Mouse (Mus musculus): ENCODE results near the gene Adcy2.

DNA sequence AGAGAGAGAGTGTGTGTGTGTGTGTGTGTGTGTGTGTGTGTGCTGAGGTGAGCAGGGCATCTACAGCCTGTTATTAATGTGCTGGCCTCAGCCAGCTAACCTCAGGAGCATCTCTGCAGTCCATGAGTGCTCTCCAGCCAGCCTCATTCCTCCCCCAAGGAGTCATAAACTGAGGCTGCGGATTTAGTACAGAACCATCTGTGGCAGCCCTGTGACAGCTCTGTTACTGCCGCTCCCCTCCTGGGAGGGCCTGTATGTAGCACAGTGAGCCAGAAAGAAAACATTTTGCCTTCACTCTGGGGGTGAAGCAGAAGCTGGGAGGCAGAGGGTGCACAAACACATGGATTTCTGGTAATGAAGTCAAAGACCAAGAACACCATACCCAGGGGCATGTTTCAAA, 159.8 kb downstream of the Adcy2 start:
- TF ChIP-seq CTCF (conservative IDR thresholded peaks at IDR 0.05 in 1 of 2, IDR thresholded peaks at IDR 0.05 in 1 of 2; ENCODE audit: low read depth in 2 of 2, low read length in 2 of 2) (no peak), EP300 (IDR thresholded peaks at IDR 0.05; ENCODE audit: low read length) (no peak), MXI1 (IDR thresholded peaks at IDR 0.05; ENCODE audit: low read depth, low read length) (no peak)
